Mouse (Mus musculus): ENCODE data around the gene Lctl.

The Lctl gene

DNA sequence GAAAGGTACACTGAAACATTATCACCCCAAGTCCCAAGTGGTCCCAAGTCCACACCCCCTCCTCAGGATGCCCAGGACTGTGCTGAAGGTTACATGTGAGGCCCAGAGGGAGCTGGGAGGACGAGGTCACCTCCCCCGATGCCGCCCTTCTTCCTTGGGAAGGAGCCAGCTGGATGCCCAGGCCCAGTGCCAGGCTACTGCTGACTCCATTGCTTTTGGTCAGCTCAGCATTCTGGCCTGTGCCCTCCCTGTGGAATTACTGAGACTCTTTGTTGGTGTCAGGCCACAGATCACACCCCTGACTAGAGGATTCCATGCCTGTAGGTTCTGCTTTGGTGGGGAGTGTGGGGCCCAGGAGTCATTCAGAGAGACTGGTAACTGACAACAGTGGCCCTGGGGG lies at the start of gene Lctl:
TSS of gene Lctl (plus strand) at position 272 of the 400 bp plus-strand sequence.
- DNase-seq (ENCODE audit: low spot score in 2 of 2): no peak

DNA sequence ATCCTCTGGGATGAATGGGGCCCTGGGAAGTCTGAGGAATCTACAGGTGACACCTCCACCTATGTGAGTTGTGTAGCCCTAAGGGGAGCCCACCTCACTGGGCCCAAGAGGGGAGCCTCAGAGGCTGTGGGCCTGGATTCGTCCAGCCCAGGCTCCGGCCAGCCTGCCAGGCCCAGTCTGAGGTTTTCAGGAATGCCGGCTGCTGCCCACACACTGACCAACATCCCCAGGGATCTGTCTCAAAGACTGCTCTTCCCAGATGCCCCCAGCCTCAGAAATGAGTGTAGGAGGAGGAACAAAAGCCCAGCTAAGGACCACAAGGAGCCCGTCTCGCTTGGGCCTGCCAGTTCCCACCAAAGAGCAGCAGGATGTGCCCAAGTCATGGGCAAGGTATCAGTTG lies 49.2 kb upstream of the Lctl start:
- DNase-seq (ENCODE audit: low spot score in 2 of 2): no peak

DNA sequence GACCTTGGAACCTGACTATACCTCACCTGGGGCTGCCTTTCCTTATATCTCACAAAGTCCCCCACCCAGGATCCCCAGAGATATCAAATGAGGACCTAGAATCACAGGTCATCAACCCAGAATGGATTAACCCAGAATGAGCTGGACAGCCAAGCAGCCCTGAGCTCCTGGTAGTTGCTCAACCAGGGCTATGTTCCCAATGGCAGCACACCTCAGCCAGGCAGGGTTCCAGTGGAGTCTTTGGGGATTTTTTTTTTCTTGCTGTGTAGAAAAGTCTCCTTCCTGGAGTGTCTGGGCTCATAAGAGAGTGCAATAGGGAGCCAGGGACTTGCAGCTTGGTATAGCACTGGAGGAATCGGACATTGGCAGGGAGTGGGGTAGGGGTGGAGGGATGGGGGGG lies 48.4 kb upstream of the Lctl start:
- no peak for DNase-seq (ENCODE audit: low spot score in 2 of 2)

DNA sequence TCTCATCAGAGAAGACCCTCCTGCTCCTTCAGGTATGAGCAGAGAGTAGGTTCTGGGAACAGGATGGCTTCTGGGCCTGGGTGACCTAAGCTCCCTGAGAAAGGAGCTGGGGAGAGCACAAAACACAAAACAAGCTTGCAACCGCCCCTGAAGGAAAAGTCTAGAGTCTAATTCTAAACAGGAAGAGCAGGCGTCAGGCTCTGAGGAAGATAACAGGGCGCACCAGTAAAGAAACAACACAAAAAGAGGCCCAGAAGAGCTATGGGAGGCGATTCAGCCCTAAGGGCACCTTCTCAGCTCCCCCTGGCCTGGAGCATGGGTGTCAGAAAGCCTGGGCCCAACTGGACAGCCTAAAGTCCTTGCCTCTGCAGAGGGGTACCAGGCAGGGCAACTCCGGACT lies 47.8 kb upstream of the Lctl start:
- no peak for DNase-seq (ENCODE audit: low spot score in 2 of 2)

DNA sequence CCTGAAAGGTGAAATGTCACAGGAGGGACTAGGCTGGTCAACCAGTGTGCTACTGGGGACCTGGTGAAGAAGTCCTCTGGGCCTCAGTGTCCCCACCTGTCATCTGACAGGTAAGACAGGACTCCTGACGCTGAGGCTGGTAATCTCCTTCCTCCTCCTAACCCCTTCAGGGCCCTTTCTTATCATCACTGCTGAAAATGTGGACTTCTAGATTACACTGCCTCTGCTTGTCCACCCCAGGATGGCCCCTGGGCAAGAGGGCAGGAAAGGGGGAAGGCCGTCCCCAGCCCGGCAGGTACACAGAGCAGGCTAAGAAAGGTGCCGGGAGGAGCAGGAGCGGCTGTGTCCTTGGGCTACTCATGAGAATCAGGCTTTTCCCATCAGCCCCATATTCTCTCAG lies 46.3 kb upstream of the Lctl start:
- DNase-seq (ENCODE audit: low spot score in 2 of 2): no peak

DNA sequence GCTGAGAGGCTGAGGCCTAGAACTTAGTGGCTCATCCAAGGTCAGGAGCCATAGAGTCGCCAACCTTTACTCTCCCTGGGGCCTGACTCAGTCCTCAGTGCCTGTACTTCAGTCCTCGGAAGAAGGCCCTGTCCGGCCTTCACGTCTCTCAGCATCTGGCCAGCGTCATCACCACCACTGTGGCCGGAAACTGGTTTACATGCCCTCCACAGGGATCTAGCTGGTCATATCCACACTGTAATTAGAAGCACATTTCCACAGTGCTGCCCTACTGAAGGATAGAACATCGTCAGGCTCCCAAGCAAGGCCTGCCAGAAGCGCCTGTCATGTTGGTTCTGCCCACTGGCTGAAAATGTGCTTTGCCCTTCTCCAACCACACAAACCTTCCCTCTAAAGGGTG lies 42.1 kb upstream of the Lctl start:
- DNase-seq (ENCODE audit: low spot score in 2 of 2): no peak

DNA sequence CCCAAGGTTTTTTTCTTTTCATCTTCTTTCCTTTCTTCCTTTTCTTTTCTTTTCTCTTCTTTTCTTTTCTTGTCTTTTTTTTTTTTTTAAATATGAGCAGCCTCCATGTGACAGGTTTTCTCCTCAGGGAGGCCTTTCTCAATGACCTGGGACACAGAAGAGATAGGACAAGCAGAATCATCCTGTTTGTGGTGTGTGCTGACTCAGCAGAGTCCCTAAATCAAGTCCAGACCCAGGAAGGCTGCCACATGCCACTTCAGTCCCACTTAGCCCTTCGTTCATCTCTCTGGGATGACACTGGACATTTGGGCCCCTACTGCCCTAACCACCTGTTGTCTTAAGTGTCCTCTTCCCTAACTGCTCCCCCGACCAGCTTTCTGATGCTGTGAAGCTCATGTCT lies 40.5 kb upstream of the Lctl start:
- no peak for DNase-seq (ENCODE audit: low spot score in 2 of 2)

DNA sequence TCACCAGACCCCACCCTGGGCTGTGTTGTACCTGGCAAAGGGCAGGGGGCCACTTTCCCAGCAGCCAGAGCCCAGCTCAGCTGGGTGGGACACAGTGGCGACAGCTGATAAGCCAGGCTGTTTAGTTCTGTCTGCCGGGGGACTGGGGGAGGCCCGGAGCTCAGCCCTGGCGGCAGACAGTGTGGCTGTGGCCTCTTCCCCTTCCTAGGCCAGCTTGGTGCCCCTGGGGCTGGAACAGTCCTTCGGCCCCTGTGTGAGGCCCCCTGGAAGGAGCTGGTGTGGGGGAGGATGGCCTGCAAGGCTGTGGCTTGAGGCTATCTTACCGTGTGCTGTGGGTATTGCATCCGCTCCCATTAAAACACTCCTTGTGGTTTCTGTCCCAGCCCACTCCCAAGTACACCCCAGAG lies 38.6 kb upstream of the Lctl start:
- no peak for DNase-seq (ENCODE audit: low spot score in 2 of 2)

DNA sequence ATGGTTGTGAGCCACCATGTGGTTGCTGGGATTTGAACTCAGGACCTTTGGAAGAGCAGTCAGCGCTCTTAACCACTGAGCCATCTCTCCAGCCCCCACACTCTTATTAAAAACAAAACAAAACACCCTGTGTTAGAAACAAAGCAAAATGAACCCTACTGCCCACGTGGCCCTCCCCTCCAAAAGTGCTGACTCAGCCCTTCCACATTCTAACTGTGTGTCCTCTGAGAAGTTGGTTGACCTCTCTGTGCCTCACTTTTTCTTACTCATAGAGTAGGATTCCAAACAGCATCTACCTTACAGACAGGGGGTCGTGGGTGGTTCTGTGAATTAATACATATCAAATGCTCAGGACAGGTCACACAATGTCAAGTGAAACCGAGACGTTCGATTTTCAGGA lies 37.0 kb upstream of the Lctl start:
- DNase-seq (ENCODE audit: low spot score in 2 of 2): no peak

DNA sequence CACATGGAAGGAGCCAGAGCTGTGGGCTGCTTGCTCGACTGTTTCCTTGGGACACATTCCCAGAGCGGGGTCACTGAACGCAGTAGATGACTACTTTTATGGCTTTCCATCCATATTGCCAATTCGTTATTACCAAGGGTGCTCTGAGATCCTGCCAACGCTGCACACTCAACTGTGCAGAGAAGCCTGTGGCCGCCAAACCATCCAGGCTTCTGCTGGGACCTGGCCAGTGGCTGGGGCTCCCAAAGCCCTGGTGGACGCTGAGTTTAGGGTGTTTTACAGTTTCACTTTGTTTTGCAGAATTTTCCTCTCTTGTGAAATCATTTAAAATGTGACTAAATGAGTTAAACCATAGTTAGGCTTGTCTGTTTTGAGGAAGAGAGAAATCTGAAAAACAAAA lies 32.7 kb upstream of the Lctl start:
- DNase-seq (ENCODE audit: low spot score in 2 of 2): no peak

DNA sequence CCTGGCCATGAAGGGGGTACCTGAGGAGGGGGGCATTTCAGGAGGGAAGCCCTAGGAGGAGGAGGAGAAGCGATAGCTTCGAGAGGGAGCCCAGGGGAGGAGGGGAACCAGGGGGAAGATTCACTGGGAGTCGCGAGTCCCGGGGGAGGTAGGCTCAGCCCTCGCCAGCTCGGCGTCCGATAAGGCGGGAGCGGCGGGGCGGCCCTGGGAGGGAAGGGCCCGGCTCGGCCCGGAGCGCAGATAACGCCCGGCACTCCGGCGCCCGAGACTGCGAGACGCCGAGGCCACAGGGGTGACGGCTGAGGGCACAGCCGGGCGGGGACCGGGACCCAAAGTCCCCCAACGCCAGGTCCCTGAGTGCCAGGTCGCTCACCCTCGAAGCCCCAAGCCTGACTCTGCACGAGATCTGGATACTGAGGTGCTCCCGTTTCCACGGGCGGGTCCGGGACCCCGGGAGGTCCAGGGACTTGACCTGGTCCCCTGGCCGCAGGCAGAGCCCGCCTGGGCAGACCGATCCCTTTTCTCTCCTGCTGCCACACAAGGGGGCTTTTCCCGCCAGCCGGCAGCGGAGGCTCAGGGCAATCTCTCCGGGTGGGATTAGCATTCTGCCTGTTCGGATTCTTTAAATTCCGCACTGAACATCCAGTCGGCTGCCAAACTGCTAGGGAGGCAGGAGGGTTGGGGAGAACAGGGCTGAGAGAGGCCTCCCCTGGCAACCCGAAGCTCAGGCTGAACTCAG lies 32.1 kb upstream of the Lctl start:
- DNase-seq (ENCODE audit: low spot score in 2 of 2): no peak

DNA sequence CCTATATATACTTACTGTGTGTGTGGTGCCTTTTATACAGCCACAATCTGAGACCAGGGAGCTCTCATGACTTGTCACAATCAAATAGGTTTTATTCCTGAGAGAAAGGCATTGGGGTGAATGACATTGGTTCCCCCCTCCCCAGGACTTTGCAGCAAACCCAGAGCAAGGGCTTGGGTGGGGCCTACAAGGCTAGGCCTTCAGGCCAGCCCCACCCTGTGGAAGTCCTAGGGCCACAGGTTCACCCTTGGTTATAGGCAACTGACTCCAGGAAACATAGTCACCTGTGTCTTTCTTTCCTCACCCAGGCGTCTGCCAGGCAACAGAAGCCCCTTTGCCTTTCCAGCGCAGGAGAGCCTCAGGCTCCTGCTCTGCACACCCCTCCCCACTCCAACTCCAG lies 31.0 kb upstream of the Lctl start:
- DNase-seq (ENCODE audit: low spot score in 2 of 2): no peak

DNA sequence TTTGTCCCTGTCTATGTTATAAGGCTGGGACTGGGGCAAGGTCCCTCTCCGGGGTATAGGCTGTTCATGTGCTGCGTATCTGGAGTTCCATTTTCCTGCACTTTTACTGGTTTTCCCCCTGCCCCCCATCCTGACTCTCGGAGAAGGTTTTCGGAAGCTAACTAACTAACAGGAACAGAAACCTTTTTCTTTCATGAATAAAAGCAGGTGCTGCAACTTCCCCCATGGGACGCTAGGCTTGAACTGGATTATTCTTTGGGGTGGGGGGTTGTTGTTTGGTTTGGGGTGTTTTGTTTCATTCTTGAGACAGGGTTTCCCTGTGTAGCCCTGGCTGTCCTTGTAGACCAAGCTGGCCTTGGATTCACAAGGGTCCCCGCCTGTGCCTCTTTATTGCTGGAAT lies 30.4 kb upstream of the Lctl start:
- DNase-seq (ENCODE audit: low spot score in 2 of 2): no peak

DNA sequence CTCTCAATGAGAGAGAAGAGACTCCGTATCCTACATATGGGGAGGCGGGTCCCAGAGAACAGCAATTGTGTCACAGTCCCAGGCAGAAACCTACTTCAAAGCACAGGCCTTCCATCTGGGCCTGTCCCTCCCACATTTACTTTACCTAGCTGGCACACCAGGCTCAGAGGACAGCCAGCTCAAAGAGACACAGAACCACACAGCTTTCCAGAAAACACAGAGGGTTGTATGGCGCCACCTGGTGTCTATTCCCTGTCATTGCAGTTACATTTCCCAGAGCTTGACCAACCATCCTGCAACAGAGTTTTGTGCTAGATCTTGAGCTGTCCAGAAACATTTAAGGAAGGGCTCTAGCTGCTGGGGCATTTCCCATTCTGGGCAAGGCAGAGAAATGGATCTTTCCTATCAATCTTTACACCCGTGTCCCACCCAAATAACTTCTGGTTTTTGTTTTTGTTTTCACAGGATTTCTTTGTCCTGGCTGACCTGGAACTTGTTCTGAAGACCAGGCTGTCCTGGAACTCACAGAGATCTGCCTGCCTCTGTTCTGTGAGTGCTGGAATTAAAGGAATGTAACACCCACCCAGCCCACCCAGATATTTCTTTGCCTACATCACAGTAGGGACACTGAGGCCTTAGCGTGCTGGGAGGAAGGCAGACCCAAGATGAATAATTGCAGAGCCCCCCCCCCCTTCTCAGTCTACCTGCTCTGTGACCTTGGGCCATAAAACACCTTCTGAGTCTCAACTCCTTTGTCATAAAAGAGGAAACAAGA lies 29.3 kb upstream of the Lctl start:
- peak; percentile 27 to 58 for DNase-seq (ENCODE audit: low spot score in 2 of 2)

DNA sequence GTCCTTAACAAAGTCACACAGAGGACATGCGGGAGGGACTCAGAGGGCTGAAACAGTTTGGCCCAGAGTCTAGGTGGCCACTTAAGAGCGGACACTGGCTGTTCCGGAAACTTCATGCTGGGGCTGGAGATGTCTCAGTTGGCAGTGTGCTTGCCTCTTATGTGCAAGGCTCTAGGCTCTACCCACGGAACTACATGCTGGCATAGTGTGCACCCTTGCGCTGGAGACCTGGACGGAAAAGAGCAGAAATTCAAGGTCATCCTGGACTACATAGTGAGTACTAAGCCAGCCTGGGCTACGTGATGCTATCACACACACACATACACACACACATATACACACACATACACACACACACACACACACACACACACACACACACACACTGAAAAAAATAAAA lies 28.6 kb upstream of the Lctl start:
- no peak for DNase-seq (ENCODE audit: low spot score in 2 of 2)

DNA sequence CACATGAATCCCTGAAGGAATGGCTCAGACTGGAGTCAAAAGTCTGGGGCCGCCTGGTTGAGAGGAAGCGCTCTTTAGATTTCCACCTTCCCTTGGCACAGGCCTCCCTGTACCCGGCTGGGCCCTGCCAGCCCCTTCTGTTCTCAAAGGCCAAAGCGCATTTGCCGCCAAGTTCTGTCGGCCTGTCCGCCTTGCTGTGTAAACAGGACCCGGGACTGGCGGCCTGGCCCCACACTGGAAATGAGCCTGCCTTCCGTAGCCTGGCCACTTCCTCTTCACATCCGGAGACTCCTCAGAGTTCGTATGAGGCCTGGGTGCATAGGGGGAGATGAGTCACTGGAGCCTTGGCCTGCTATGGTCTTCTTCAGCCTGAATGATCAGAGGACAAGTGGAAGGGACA lies 27.9 kb upstream of the Lctl start:
- DNase-seq (ENCODE audit: low spot score in 2 of 2): peak; percentile 26 to 33

DNA sequence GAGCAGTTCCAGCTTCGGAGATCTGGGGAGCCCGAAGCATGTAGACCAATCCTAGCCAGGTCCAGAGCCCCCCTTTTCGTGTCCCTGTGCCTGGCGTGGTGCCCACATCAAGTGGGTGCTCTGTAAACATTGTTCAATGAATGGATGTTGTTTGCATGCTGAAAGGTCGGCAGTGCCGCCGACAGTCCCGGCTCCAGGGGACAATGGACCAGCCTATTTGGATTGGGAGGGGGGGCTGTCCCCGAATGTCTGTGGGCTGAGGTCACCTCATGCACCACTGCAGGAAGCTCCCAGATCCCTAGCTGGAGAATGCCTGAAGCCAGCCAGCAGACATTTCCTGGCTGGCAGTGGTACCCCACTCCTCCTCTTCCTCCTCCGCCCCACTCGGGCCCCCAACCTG lies 22.9 kb upstream of the Lctl start:
- no peak for DNase-seq (ENCODE audit: low spot score in 2 of 2)

DNA sequence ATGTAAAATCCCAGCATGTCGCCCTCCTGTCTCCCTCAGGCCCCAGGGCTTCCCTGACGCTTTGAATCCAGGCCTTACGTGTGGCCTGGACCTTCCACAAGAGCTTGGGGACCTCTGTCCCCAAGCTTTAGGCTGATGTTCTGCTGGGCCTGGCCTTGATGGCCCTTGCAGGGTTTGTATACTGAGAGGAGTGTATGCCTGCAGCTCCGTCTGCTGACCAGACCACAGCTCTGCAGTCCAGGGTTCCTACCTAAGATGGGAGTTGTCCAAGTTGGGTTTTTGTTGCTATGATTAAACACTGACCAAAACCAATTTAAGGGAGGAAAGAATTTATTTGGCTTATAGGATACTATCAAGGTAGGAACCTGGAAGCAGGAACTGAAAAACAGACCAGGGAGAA lies 18.7 kb upstream of the Lctl start:
- no peak for DNase-seq (ENCODE audit: low spot score in 2 of 2)

DNA sequence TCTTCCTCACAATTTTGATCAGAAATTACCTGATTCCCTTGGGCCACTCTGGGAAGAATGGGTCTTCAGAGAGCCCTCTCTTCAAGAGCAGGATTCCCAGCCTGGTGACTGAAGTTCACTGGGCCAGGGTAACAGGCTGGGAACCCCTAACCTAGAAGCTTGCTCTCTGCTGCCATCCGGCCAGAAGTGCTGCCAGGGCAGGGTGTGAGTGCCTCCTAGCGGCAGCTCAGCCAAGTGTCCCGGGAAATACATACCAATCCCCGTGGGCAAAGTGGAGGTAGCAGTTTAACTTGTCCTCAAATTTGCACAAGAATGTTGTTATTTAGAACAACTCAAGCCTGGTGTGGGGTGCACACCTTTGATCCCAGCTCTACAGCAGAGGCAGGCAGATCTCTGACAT lies 16.5 kb upstream of the Lctl start:
- DNase-seq (ENCODE audit: low spot score in 2 of 2): peak; percentile 46 to 61

DNA sequence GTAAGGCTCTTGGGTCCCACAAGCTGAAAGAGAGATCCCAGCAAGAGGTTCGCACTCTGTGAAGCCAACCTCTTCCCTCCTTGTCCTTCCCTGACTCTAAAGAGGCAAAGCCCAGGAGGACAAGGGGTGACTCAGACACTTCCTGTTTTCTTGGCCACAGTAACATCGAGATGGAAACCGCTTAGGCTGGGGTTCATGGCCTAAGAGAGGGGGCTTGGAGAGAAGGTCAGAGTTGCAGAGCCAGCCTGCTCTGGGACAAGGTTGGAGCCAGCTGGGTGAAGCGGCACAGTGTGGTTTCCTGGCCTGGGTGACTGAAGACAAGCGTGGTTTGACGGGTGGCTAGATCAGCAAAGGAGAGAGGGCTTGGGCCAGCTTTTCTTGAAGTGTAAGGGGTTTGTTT lies 11.6 kb upstream of the Lctl start:
- no peak for DNase-seq (ENCODE audit: low spot score in 2 of 2)

DNA sequence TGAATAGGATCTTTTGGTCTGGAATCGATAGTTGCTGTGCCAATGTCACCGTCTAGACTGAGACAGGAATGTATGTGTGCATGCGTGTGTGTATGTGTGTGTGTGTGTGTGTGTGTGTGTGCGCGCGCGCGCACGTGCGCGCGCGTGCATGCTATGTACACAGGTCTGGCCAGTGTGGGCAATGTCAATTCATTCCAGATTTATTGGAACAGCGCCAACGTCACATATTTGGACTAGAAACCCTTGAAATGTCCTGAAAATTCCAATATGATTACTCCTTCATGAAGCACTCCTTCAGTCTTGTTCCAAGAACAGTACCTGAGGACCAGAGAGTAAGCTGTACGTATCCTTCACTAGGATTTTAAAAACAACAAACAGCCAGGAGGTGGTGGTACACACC lies 6.4 kb upstream of the Lctl start:
- DNase-seq (ENCODE audit: low spot score in 2 of 2): no peak

DNA sequence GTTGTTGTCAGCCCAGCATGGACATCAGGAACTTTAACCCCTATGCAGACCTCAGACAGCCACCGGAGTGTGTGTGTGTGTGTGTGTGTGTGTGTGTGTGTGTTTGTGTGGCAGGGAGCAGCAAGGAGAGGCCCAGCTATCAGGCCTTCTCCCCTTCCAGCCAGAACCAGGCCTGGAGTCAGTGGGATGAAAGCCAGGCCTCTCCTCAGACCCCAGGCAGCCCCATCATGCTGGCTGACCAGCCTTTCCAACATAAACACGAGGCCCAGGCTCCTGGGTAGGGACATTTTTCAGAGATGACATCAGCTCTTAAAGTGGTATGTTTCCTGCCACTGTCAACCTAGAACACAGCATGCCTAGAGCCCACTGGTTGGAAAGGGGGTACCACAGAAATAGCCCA lies 2.3 kb upstream of the Lctl start:
- DNase-seq (ENCODE audit: low spot score in 2 of 2): no peak

DNA sequence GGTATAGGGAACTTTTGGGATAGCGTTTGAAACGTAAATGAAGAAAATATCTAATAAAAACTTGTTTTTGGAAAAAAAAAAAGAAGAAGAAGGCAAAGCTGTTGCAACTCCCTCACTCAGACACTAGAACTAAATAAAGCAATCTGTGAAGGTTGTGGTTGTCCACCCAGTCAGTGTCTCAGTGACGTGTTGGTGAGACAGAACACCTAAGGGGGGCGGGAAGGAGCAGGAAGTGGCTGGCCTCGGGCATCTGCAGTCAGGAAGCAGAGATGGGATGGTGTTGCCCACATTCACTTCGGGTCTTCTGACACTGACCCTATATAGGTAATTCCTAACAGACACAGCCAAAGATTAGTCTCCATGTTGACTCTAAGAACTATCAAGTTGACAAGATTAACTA lies 1.2 kb upstream of the Lctl start:
- DNase-seq (ENCODE audit: low spot score in 2 of 2): peak in 1 of 2 experiments; percentile 18

DNA sequence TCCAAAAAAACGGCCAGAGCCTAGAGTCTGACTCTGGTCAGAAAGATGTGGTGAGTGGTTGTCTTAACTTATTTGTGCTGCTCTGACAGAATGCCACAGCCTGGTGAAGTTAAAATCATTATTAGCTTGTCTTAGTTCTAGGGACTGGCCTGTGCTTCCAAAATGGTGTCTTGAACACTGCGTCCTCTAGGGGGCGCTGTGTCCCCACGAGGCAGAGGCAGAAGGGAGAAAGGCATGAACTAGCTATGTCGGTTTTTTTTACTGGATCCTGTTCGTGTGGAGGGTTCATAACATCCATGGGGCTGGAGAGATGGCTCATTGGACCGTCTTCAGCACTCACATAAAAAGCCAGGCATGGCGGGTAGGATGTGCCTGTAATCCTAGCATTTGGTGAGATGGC lies 3.0 kb downstream of the Lctl start:
- DNase-seq (ENCODE audit: low spot score in 2 of 2): peak; percentile 41 to 51

Data from natural killer cell, adult 2 months (primary cell).